Mouse (Mus musculus) lung, postnatal 0 days (tissue): ENCODE data around the gene Trip12.

Experiments used
- CTCF ChIP-seq: IDR thresholded peaks from 2 replicates; pipeline ENCODE4 v1.5.1; 2016; ENCODE audit warnings: antibody characterized with exemption, mild to moderate bottlenecking
- EP300 ChIP-seq: IDR thresholded peaks from 2 replicates; pipeline ENCODE4 v1.6.1; 2016; ENCODE audit warnings: antibody characterized with exemption, mild to moderate bottlenecking, control low read depth

DNA sequence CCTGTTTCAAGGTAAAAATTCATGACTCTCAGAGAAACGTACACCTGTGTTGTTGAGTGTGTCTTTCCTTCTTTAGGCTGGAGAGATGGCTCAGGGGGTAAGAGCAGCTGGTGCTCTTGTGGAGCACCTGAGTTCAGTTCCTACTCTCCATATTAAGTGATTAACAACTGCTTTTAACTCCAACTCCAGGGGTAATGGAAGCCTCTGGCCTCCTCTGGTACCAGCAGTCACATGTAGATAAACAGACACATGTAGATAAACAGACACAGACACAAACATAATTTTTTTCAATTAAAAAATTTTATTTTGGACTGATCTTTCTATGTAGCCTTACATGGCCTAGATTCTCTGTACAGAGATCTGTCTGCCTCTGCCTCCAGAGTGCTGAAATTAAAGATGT is 13.4 kb upstream of the Trip12 start:
- TF ChIP-seq CTCF (no peak), EP300 (no peak)
